Mouse (Mus musculus): ENCODE measurements around the gene Gm1043. TPM values are rescaled to one million over a fixed set of nuclear protein-coding genes. Genes with fewer than 3 reads are reported as not detected.

Gm1043 gene
- polyA plus RNA-seq, 1 experiment: 5.2 TPM

- H3K27ac ChIP-seq (ENCODE audit: control insufficient read depth, insufficient read depth, low read depth, low read length): no peak overlapping the region
- no peak for TF ChIP-seq CTCF (IDR thresholded peaks at IDR 0.05; ENCODE audit: control insufficient read depth, insufficient read depth, insufficient replicate concordance, low read depth, low read length)
- TF ChIP-seq POLR2A (IDR thresholded peaks at IDR 0.05; ENCODE audit: control insufficient read depth, low read depth, low read length): no peak
- no peak overlapping the region; the same call in 1 of the 2 replicates for H3K4me3 ChIP-seq (ENCODE audit: control insufficient read depth, low read depth, low read length)
- no peaks in the 10 kb centered on the region; the same call in 1 of the 2 replicates for H3K4me1 ChIP-seq (ENCODE audit: control insufficient read depth, insufficient read depth, low read length)
- no peaks in the 10 kb centered on the region for H3K36me3 ChIP-seq (ENCODE audit: control insufficient read depth, insufficient read depth, low read length)
- H3K27me3 ChIP-seq (ENCODE audit: control insufficient read depth, insufficient read depth, low read length): no peaks in the 10 kb centered on the region
Observed at GRCm38 (mm10) chr5:37076692-37077329, 8.4 kb upstream of the Gm1043 start.

DNA sequence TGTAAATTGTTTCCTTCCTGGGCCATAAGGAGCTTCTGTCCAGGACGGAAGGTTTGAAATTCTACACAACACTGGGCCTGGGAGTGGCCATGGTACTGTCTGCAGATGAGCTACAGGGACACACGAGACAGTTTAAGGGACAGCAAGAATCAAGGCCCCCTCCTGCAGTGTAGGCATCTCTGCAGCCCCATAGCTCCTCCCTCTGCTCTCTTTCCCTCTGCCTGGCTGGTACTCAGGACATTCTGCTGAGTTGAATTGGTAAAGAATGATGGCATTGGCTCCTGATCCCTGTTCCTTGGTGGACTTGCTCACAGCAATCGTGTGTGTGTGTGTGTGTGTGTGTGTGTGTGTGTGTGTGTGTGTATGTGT lies 7.9 kb upstream of the Gm1043 start:
- H3K4me3 ChIP-seq (ENCODE audit: control insufficient read depth, low read depth, low read length): no peak overlapping the region
- H3K36me3 ChIP-seq (ENCODE audit: control insufficient read depth, insufficient read depth, low read length): no peaks in the 10 kb centered on the region
- H3K27me3 ChIP-seq (ENCODE audit: control insufficient read depth, insufficient read depth, low read length): no peaks in the 10 kb centered on the region
- TF ChIP-seq CTCF (IDR thresholded peaks at IDR 0.05; ENCODE audit: control insufficient read depth, insufficient read depth, insufficient replicate concordance, low read depth, low read length): no peak
- no peak for TF ChIP-seq POLR2A (IDR thresholded peaks at IDR 0.05; ENCODE audit: control insufficient read depth, low read depth, low read length)
- H3K27ac ChIP-seq (ENCODE audit: control insufficient read depth, insufficient read depth, low read depth, low read length): no peak overlapping the region
- H3K4me1 ChIP-seq (ENCODE audit: control insufficient read depth, insufficient read depth, low read length): peaks cover 3% of the 10 kb centered on the region

DNA sequence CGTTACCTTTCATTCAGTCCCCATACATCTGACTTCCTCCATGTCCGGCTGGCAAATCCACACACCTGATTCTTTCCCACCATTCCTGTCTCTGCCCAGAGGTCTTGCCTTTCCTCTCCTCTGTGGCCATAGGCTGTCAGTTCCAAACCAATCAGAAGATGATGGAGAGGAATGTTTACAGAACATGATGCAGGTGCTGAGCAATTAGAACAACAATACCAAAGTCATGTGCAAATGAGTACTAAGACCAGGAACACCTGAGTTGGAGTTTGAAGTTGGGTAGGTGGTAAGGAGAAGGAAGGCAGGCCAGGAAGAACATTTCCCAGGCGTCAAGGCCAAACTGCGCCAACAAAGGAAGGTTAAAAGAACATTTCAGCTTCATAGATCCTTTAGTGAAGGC lies 5.7 kb upstream of the Gm1043 start:
- Histone ChIP-seq H3K27ac (ENCODE audit: control insufficient read depth, insufficient read depth, low read depth, low read length) (no peak overlapping the region), H3K36me3 (ENCODE audit: control insufficient read depth, insufficient read depth, low read length) (no peaks in the 10 kb centered on the region), H3K4me1 (ENCODE audit: control insufficient read depth, insufficient read depth, low read length) (peaks cover 7% of the 10 kb centered on the region), H3K27me3 (ENCODE audit: control insufficient read depth, insufficient read depth, low read length) (no peaks in the 10 kb centered on the region), H3K4me3 (ENCODE audit: control insufficient read depth, low read depth, low read length) (no peak overlapping the region)
- TF ChIP-seq POLR2A (IDR thresholded peaks at IDR 0.05; ENCODE audit: control insufficient read depth, low read depth, low read length): no peak
- TF ChIP-seq CTCF (IDR thresholded peaks at IDR 0.05; ENCODE audit: control insufficient read depth, insufficient read depth, insufficient replicate concordance, low read depth, low read length): no peak

- Histone ChIP-seq H3K4me1 (ENCODE audit: control insufficient read depth, insufficient read depth, low read length) (peaks cover 7% of the 10 kb centered on the region), H3K4me3 (ENCODE audit: control insufficient read depth, low read depth, low read length) (no peak overlapping the region), H3K36me3 (ENCODE audit: control insufficient read depth, insufficient read depth, low read length) (no peaks in the 10 kb centered on the region), H3K27ac (ENCODE audit: control insufficient read depth, insufficient read depth, low read depth, low read length) (no peak overlapping the region), H3K27me3 (ENCODE audit: control insufficient read depth, insufficient read depth, low read length) (no peaks in the 10 kb centered on the region)
- no peak for TF ChIP-seq CTCF (IDR thresholded peaks at IDR 0.05; ENCODE audit: control insufficient read depth, insufficient read depth, insufficient replicate concordance, low read depth, low read length)
- no peak for TF ChIP-seq POLR2A (IDR thresholded peaks at IDR 0.05; ENCODE audit: control insufficient read depth, low read depth, low read length)
Observed at GRCm38 (mm10) chr5:37080601-37081000, 4.6 kb upstream of the Gm1043 start.

GRCm38 (mm10) chr5:37082420-37082819 lies 2.8 kb upstream of the Gm1043 start:
- no peak for TF ChIP-seq POLR2A (IDR thresholded peaks at IDR 0.05; ENCODE audit: control insufficient read depth, low read depth, low read length)
- TF ChIP-seq CTCF (IDR thresholded peaks at IDR 0.05; ENCODE audit: control insufficient read depth, insufficient read depth, insufficient replicate concordance, low read depth, low read length): no peak
- Histone ChIP-seq H3K4me3 (ENCODE audit: control insufficient read depth, low read depth, low read length) (no peak overlapping the region), H3K36me3 (ENCODE audit: control insufficient read depth, insufficient read depth, low read length) (no peaks in the 10 kb centered on the region), H3K27me3 (ENCODE audit: control insufficient read depth, insufficient read depth, low read length) (no peaks in the 10 kb centered on the region), H3K4me1 (ENCODE audit: control insufficient read depth, insufficient read depth, low read length) (peaks cover 7% of the 10 kb centered on the region), H3K27ac (ENCODE audit: control insufficient read depth, insufficient read depth, low read depth, low read length) (no peak overlapping the region)

DNA sequence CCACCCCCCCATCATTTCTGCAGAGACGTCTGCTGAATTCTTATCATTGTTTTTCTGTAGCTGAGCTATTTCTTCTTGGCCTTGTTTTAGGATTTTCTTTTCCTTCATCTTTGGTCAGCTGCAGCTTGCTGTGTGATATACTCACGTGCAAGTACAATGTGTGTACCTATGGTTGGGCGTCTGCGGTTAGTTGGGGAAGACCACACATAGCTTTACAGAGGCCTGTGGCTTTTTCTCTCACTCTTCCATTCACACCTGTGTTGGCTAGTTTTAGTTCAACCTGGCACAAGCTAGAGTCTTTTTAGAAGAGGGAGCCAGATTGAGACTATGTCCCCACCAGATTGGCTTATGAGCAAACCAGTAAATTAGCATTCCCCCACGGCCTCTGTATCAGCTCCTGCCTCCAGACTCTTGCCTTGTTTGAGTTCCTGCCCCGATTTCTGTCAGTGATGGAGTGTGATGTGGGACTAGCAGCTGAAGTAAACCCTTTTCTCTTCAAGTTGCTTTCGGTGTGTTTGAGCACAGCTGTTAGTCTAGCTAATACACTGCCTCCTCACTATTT lies 1.9 kb upstream of the Gm1043 start:
- TF ChIP-seq POLR2A (IDR thresholded peaks at IDR 0.05; ENCODE audit: control insufficient read depth, low read depth, low read length): no peak
- TF ChIP-seq CTCF (IDR thresholded peaks at IDR 0.05; ENCODE audit: control insufficient read depth, insufficient read depth, insufficient replicate concordance, low read depth, low read length): no peak
- no peak overlapping the region for H3K4me3 ChIP-seq (ENCODE audit: control insufficient read depth, low read depth, low read length)
- H3K4me1 ChIP-seq (ENCODE audit: control insufficient read depth, insufficient read depth, low read length): peaks cover 7% of the 10 kb centered on the region
- H3K36me3 ChIP-seq (ENCODE audit: control insufficient read depth, insufficient read depth, low read length): no peaks in the 10 kb centered on the region
- no peak overlapping the region for H3K27ac ChIP-seq (ENCODE audit: control insufficient read depth, insufficient read depth, low read depth, low read length)
- no peaks in the 10 kb centered on the region for H3K27me3 ChIP-seq (ENCODE audit: control insufficient read depth, insufficient read depth, low read length)

- H3K4me1 ChIP-seq (ENCODE audit: control insufficient read depth, insufficient read depth, low read length): peaks cover 7% of the 10 kb centered on the region
- H3K27me3 ChIP-seq (ENCODE audit: control insufficient read depth, insufficient read depth, low read length): no peaks in the 10 kb centered on the region
- no peaks in the 10 kb centered on the region for H3K36me3 ChIP-seq (ENCODE audit: control insufficient read depth, insufficient read depth, low read length)
- no peak overlapping the region for H3K4me3 ChIP-seq (ENCODE audit: control insufficient read depth, low read depth, low read length)
- no peak overlapping the region for H3K27ac ChIP-seq (ENCODE audit: control insufficient read depth, insufficient read depth, low read depth, low read length)
- TF ChIP-seq CTCF (IDR thresholded peaks at IDR 0.05; ENCODE audit: control insufficient read depth, insufficient read depth, insufficient replicate concordance, low read depth, low read length): no peak
- no peak for TF ChIP-seq POLR2A (IDR thresholded peaks at IDR 0.05; ENCODE audit: control insufficient read depth, low read depth, low read length)
Observed at GRCm38 (mm10) chr5:37083850-37084249, 1.3 kb upstream of the Gm1043 start.

Measured in testis, adult 2 months (tissue).